Mouse (Mus musculus) G1E (cell line): Measurements from ENCODE around the gene Erbin. TPM values are rescaled to one million over a fixed set of nuclear protein-coding genes. Genes with fewer than 3 reads are reported as not detected.

Experiments used
- ATAC-seq: 2 replicates; pipeline ENCODE4 v1.8.0; 2016; ENCODE audit warnings: mild to moderate bottlenecking; ENCODE audit not compliant: insufficient number of reproducible peaks, poor library complexity, low FRiP score, severe bottlenecking; ENCODE audit errors: extremely low read depth
- DNase-seq: peaks from one replicate; pipeline ENCODE4 v3.0.0; 2012; ENCODE audit warnings: low spot score
- H3K27me3 ChIP-seq: 2 replicates; pipeline ENCODE4 v1.6.1; 2012; ENCODE audit warnings: mild to moderate bottlenecking, low read length, inconsistent platforms; ENCODE audit not compliant: insufficient read depth
- H3K36me3 ChIP-seq: replicated peaks from 2 replicates; pipeline ENCODE3; 2012; ENCODE audit warnings: mild to moderate bottlenecking, inconsistent platforms
- H3K4me1 ChIP-seq: 2 replicates; pipeline ENCODE4 v1.6.1; 2012; ENCODE audit warnings: low read depth, low read length, inconsistent platforms, mixed read lengths; ENCODE audit not compliant: insufficient read depth
- H3K4me3 ChIP-seq: 2 replicates; pipeline ENCODE4 v1.5.1; 2012; ENCODE audit warnings: low read depth, mild to moderate bottlenecking, inconsistent platforms, low read length, moderate library complexity, mixed read lengths
- H3K9me3 ChIP-seq: replicated peaks from 2 replicates; pipeline ENCODE4 v1.6.1; 2012; ENCODE audit warnings: inconsistent platforms
- CTCF ChIP-seq: IDR thresholded peaks from 2 replicates; pipeline ENCODE4 v1.5.1; 2012; ENCODE audit warnings: low read depth, low read length, inconsistent platforms, mixed read lengths
- GATA1 ChIP-seq: IDR thresholded peaks from 2 replicates; pipeline ENCODE4 v1.6.1; 2012; ENCODE audit warnings: borderline replicate concordance, low read length, inconsistent platforms, mixed read lengths
- GATA2 ChIP-seq: IDR thresholded peaks from 2 replicates; pipeline ENCODE4 v1.6.1; 2012; ENCODE audit warnings: low read depth, low read length, inconsistent platforms, borderline replicate concordance
- POLR2AphosphoS5 ChIP-seq: IDR thresholded peaks from 2 replicates; pipeline ENCODE4 v1.6.1; 2012; ENCODE audit warnings: low read depth, low read length, inconsistent platforms; ENCODE audit not compliant: insufficient replicate concordance
- TAL1 ChIP-seq: conservative IDR thresholded peaks from 2 replicates; pipeline ENCODE4 v1.6.1; 2012; ENCODE audit warnings: low read depth, low read length, inconsistent platforms, mixed read lengths
- polyA plus RNA-seq: library from polyadenylated mRNA; stranded (reverse); fragments of >175 nt; gene quantifications from 2 replicates; pipeline ENCODE4 v1.2.3, GENCODE M21; 2012
- total RNA-seq, 2 experiments: library from RNA; stranded (forward) in 1 of 2; stranded (reverse) in 1 of 2; fragments of 200-1000 nt in 1 of 2; fragments of >200 nt in 1 of 2; fragmentation: Nextera tagmentation in 1 of 2; gene quantifications; 2 replicates each; pipeline ENCODE4 v1.2.3; 2014 to 2017

The Erbin gene
- total and polyA plus RNA-seq, 3 experiments, result 7.9 to 142 (median 135) TPM

GRCm38 (mm10) chr13:103773407-103774118 lies 146.8 kb downstream of the Erbin start:
- no peaks in the 10 kb centered on the region for H3K9me3 ChIP-seq
- peaks cover 32% of the 10 kb centered on the region for H3K4me1 ChIP-seq
- peaks cover 21% of the 10 kb centered on the region for H3K36me3 ChIP-seq
- ATAC-seq (peak; percentile 23; the same call in 1 of the 2 replicates), DNase-seq (no peak)
- H3K4me3 ChIP-seq, result peak overlapping the region; percentile 89
- TF ChIP-seq GATA1 (no peak), TAL1 (no peak), GATA2 (no peak), CTCF (no peak), POLR2AphosphoS5 (no peak)
- 0 out of 2 replicates have a peak, but pooled peaks cover under 1% of the 10 kb centered on the region for H3K27me3 ChIP-seq

GRCm38 (mm10) chr13:103772917-103773316 lies 147.4 kb downstream of the Erbin start:
- H3K4me1 ChIP-seq, result peaks cover 29% of the 10 kb centered on the region
- H3K4me3 ChIP-seq, result peak overlapping the region; percentile 89
- no peaks in the 10 kb centered on the region for H3K9me3 ChIP-seq
- TF ChIP-seq GATA2 (no peak), TAL1 (no peak), GATA1 (no peak), CTCF (no peak), POLR2AphosphoS5 (no peak)
- peaks cover 23% of the 10 kb centered on the region for H3K36me3 ChIP-seq
- DNase-seq (no peak), ATAC-seq (no peak)
- no peaks in the 10 kb centered on the region for H3K27me3 ChIP-seq

- ATAC-seq (no peak), DNase-seq (no peak)
- H3K36me3 ChIP-seq, result peaks cover 37% of the 10 kb centered on the region
- no peaks in the 10 kb centered on the region for H3K27me3 ChIP-seq
- no peaks in the 10 kb centered on the region for H3K9me3 ChIP-seq
- H3K4me3 ChIP-seq, result no peak overlapping the region; the same call in 1 of the 2 replicates
- H3K4me1 ChIP-seq, result peaks cover 39% of the 10 kb centered on the region
- TF ChIP-seq CTCF (no peak), POLR2AphosphoS5 (no peak), GATA2 (no peak), TAL1 (no peak), GATA1 (no peak)
Observed at GRCm38 (mm10) chr13:103770821-103771220, 149.5 kb downstream of the Erbin start.

Other genes starting within 250 kb of the Erbin start
- 91.5 and 109 TPM in 2 replicates for gene Srek1, start 145.9 kb downstream of the Erbin start, total RNA-seq (2014; fragmentation: Nextera tagmentation)
- gene Srek1, start 145.9 kb downstream of the Erbin start, total RNA-seq (2017), result 94.0 and 95.5 TPM in 2 replicates
- gene Srek1, start 145.9 kb downstream of the Erbin start, polyA plus RNA-seq, result 35.3 and 46.6 TPM in 2 replicates
- gene Nln, start 189.1 kb upstream of the Erbin start, total RNA-seq (2014; fragmentation: Nextera tagmentation), result 17.6 and 29.4 TPM in 2 replicates
- gene Nln, start 189.1 kb upstream of the Erbin start, total RNA-seq (2017), result 31.7 and 39.1 TPM in 2 replicates
- gene Nln, start 189.1 kb upstream of the Erbin start, polyA plus RNA-seq, result 9.6 and 15.4 TPM in 2 replicates
- gene Sgtb, start 189.2 kb upstream of the Erbin start, total RNA-seq (2014; fragmentation: Nextera tagmentation), result 0.23 TPM in 1 of 2 replicates, not detected in the other
- gene Sgtb, start 189.2 kb upstream of the Erbin start, total RNA-seq (2017), result 0.16 and 0.29 TPM in 2 replicates
- 0.13 and 0.15 TPM in 2 replicates for gene Sgtb, start 189.2 kb upstream of the Erbin start, polyA plus RNA-seq